Comparison of ENCODE assay signal across 11 mouse cellular contexts in the genomic region with DNA sequence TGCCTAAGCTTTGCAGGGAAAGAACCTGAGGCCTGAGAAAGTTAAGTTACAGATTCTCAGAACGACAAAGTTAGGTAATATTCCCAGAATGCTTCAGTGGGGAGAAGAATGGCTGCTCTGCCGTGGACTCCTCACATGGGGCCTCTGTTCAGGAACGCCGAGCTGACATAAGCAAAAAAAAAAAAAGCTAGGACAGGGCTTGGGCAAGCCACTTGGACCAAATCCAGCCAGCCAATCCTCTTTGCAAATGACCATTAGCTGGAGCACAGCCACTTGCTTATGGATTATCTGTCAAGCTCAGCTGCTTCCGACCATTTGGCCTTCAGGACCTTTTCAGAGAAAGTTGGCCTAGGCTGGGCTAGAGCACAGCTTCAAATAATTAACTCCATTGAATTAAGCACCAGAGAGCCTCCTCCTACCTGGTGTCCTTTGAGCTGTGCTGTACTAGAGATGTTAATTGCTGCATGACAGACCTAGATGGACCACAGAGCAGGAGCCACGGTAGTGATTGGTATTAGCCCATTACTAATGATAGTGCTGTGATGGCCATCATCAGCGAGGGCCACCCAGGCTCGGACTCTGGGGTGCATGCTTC. TPM values are rescaled to one million over a fixed set of nuclear protein-coding genes. Genes with fewer than 3 reads are reported as not detected.
A peak's percentile ranks its signal among the peaks of the same experiment; 100 is the strongest.
DNase-seq lines count a peak whose midpoint lies in the region; ATAC-seq and TF ChIP-seq lines count a peak whose summit lies in the region.
"Had no signal": no experiment of that assay in that cellular context is flagged by ENCODE, and none has a peak within 500 bp of the region (broad histone marks: within the 10 kb centered on the region; RNA-seq: fewer than 3 reads in every experiment).

No protein-coding gene starts in this region.

- intact Hi-C loops in left cerebral cortex, adult 2 months (cut with DNase I), result no loop called here

- no peak overlapping the region for H3K4me3 ChIP-seq in liver, adult 2 months (ENCODE audit: insufficient read depth, low read depth, low read length)
- H3K4me3 ChIP-seq in liver, embryonic 11.5 days (ENCODE audit: low read depth, low read length), result no peak overlapping the region
- no peak overlapping the region for H3K4me3 ChIP-seq in forebrain, postnatal 0 days (ENCODE audit: low read depth, low read length)
- H3K4me3 ChIP-seq in left cerebral cortex, adult 2 months, result no peak overlapping the region
- H3K4me3 ChIP-seq: heart, embryonic 13.5 days; limb, embryonic 15.5 days; neural tube, embryonic 12.5 days had no signal

- no peak overlapping the region for H3K27ac ChIP-seq in liver, adult 2 months (replicated peaks; ENCODE audit: insufficient read depth, low read depth, low read length)
- H3K27ac ChIP-seq in liver, embryonic 11.5 days (ENCODE audit: low read depth, low read length), result no peak overlapping the region
- no peak overlapping the region for H3K27ac ChIP-seq in forebrain, postnatal 0 days (ENCODE audit: low read depth, low read length)
- H3K27ac ChIP-seq in left cerebral cortex, adult 2 months, result no peak overlapping the region
- H3K27ac ChIP-seq: heart, embryonic 13.5 days; limb, embryonic 15.5 days; neural tube, embryonic 12.5 days had no signal

- H3K79me2 ChIP-seq in liver, adult 2 months (ENCODE audit: control insufficient read depth, insufficient read depth, low read length), result no peaks in the 10 kb centered on the region

- WGBS in liver, adult 2 months, result 16% methylated on average over 8 of the region's 8 CpGs
- 56% methylated on average over 8 of the region's 8 CpGs for WGBS in liver, embryonic 11.5 days
- 70% methylated on average over 8 of the region's 8 CpGs for WGBS in forebrain, postnatal 0 days

- no peak overlapping the region for H3K4me2 ChIP-seq in liver, embryonic 11.5 days
- no peak overlapping the region for H3K4me2 ChIP-seq in forebrain, postnatal 0 days (ENCODE audit: low read depth)
- H3K4me2 ChIP-seq: heart, embryonic 13.5 days; limb, embryonic 15.5 days; neural tube, embryonic 12.5 days had no signal

- ATAC-seq in liver, embryonic 11.5 days (replicated peaks; ENCODE audit: low FRiP score), result no peak; the same call in 1 of the 2 replicates
- no peak for ATAC-seq in forebrain, postnatal 0 days

- no peaks in the 10 kb centered on the region for H3K36me3 ChIP-seq in liver, adult 2 months (ENCODE audit: control insufficient read depth, insufficient read depth, low read length)
- no peaks in the 10 kb centered on the region for H3K36me3 ChIP-seq in liver, embryonic 11.5 days (ENCODE audit: control insufficient read depth, insufficient read depth, low read length)
- H3K36me3 ChIP-seq in forebrain, postnatal 0 days (ENCODE audit: insufficient read depth), result no peaks in the 10 kb centered on the region
- H3K36me3 ChIP-seq: heart, embryonic 13.5 days; limb, embryonic 15.5 days; neural tube, embryonic 12.5 days had no signal

- TF ChIP-seq POLR2A in liver, adult 2 months (IDR thresholded peaks at IDR 0.05; ENCODE audit: extremely low read depth, insufficient read depth, low read length), result no peak

- no peaks in the 10 kb centered on the region for H3K9me3 ChIP-seq in liver, embryonic 11.5 days (ENCODE audit: control insufficient read depth, low read length)
- no peaks in the 10 kb centered on the region for H3K9me3 ChIP-seq in forebrain, postnatal 0 days (ENCODE audit: low read length)
- H3K9me3 ChIP-seq: heart, embryonic 13.5 days; limb, embryonic 15.5 days; neural tube, embryonic 12.5 days had no signal

- DNase-seq in liver, adult 2 months (ENCODE audit: extremely low read depth, low read depth, low spot score), result peak; percentile 78
- DNase-seq in liver, embryonic 11.5 days (ENCODE audit: low spot score), result no peak
- DNase-seq in fat pad, adult 2 months (ENCODE audit: extremely low read depth, low read depth, low spot score), result peak; percentile 31
- DNase-seq in kidney, adult 9 months, result peak; percentile 14
- DNase-seq in lung, postnatal 4 days, result peak; percentile 22 to 57
- DNase-seq in forebrain, postnatal 0 days, result no peak
- DNase-seq in left cerebral cortex, adult 2 months (ENCODE audit: extremely low spot score in 1 of 2, low spot score in 2 of 2), result no peak
- DNase-seq: cerebellum, postnatal 36 days had no signal

- peaks cover 5% of the 10 kb centered on the region; the same call in 1 of the 2 replicates for H3K4me1 ChIP-seq in liver, adult 2 months (ENCODE audit: control insufficient read depth, insufficient read depth, low read length)
- H3K4me1 ChIP-seq in liver, embryonic 11.5 days (replicated peaks; ENCODE audit: control insufficient read depth, insufficient read depth, low read length), result peaks cover 3% of the 10 kb centered on the region; the same call in 1 of the 2 replicates
- H3K4me1 ChIP-seq in forebrain, postnatal 0 days (ENCODE audit: insufficient read depth), result peaks cover 10% of the 10 kb centered on the region

- H3K27me3 ChIP-seq in liver, adult 2 months (ENCODE audit: control insufficient read depth, insufficient read depth, low read length), result no peaks in the 10 kb centered on the region
- no peaks in the 10 kb centered on the region for H3K27me3 ChIP-seq in liver, embryonic 11.5 days (replicated peaks; ENCODE audit: control insufficient read depth, insufficient read depth, low read length)
- H3K27me3 ChIP-seq in forebrain, postnatal 0 days (ENCODE audit: insufficient read depth, low read length), result no peaks in the 10 kb centered on the region
- H3K27me3 ChIP-seq: heart, embryonic 13.5 days; neural tube, embryonic 12.5 days had no signal

- no peak for TF ChIP-seq CTCF in liver, adult 2 months (IDR thresholded peaks at IDR 0.05; ENCODE audit: low read depth, low read length)
- TF ChIP-seq CTCF in forebrain, postnatal 0 days (IDR thresholded peaks at IDR 0.05; ENCODE audit: low read depth), result no peak
- no peak for TF ChIP-seq CTCF in left cerebral cortex, adult 2 months (IDR thresholded peaks at IDR 0.05)

- H3K9ac ChIP-seq in liver, adult 2 months (ENCODE audit: low read depth, low read length), result no peak overlapping the region
- no peak overlapping the region for H3K9ac ChIP-seq in liver, embryonic 11.5 days (ENCODE audit: low read depth, low read length)
- no peak overlapping the region for H3K9ac ChIP-seq in forebrain, postnatal 0 days
- H3K9ac ChIP-seq: heart, embryonic 13.5 days; limb, embryonic 15.5 days; neural tube, embryonic 12.5 days had no signal

RNA-seq across cellular contexts. Expression of gene Atp2c1, which starts 29.1 kb away (rescaled TPM):
- 49.9 and 50.0 TPM in 2 replicates for total RNA-seq in liver, adult 2 months (2014; rRNA removed)
- 20.8 and 28.3 TPM in 2 replicates for polyA plus RNA-seq in liver, adult 2 months (2012; rRNA removed)
- 45.9 and 56.3 TPM in 2 replicates for polyA plus RNA-seq in liver, embryonic 11.5 days (2014; fragmentation: Nextera tagmentation; extraction: Ambion mirVana)
- 207 and 248 TPM in 2 replicates for total RNA-seq in forebrain, postnatal 0 days (2014; rRNA removed)
- 53.8 and 80.6 TPM in 2 replicates for polyA plus RNA-seq in forebrain, postnatal 0 days (2015; fragmentation: Nextera tagmentation; extraction: Ambion mirVana)
- 100 to 1,000 TPM; 202 to 209 TPM for total RNA-seq in left cerebral cortex, adult 2 months (2021)

Comparison
In these comparisons a context has a peak if more than half of its experiments do, and no peak if none do; other contexts are left out.
1. DNase-seq: peak in liver, adult 2 months (single experiment), fat pad, adult 2 months (single experiment), kidney, adult 9 months (single experiment) and lung, postnatal 4 days (2 of 2); none in liver, embryonic 11.5 days (single experiment), forebrain, postnatal 0 days (single experiment) and left cerebral cortex, adult 2 months (0 of 2).